Mouse (Mus musculus): ENCODE results near the gene Olfr802.

Gene Olfr802

GRCm38 (mm10) chr10:129688069-129688468, at the start of gene Olfr802:
Gene Olfr802 (minus strand): TSS chr10:129688169.
- no peak for DNase-seq (ENCODE audit: low spot score in 2 of 2)

- no peak for DNase-seq (ENCODE audit: low spot score in 2 of 2)
These were observed 41.3 kb upstream of the Olfr802 start, which contains the start of gene Olfr805 for GRCm38 (mm10) chr10:129729275-129729674. Gene Olfr805 (minus strand): TSS chr10:129729375.

GRCm38 (mm10) chr10:129702910-129703309, 14.9 kb upstream of the Olfr802 start, which contains the start of gene Olfr804:
Gene Olfr804 (plus strand): TSS chr10:129703210.
- no peak for DNase-seq (ENCODE audit: low spot score in 2 of 2)

- DNase-seq (ENCODE audit: low spot score in 2 of 2), result no peak
These were observed 6.2 kb upstream of the Olfr802 start, which contains the start of gene Olfr803 for GRCm38 (mm10) chr10:129694186-129694585. Gene Olfr803 (minus strand): TSS chr10:129694286.

- no peak for DNase-seq (ENCODE audit: low spot score in 2 of 2)
These were observed 14.2 kb downstream of the Olfr802 start, which contains the start of gene Olfr801 for GRCm38 (mm10) chr10:129673765-129674164. Gene Olfr801 (minus strand): TSS chr10:129673865.

GRCm38 (mm10) chr10:129657394-129657793, 30.6 kb downstream of the Olfr802 start, which contains the start of gene Olfr800:
Gene Olfr800 (plus strand): TSS chr10:129657694.
- DNase-seq (ENCODE audit: low spot score in 2 of 2), result no peak

GRCm38 (mm10) chr10:129651763-129652162, 36.2 kb downstream of the Olfr802 start:
- no peak for DNase-seq (ENCODE audit: low spot score in 2 of 2)

- DNase-seq (ENCODE audit: low spot score in 2 of 2), result no peak
These were observed 50.8 kb downstream of the Olfr802 start, which contains the start of gene Olfr799 for GRCm38 (mm10) chr10:129637184-129637583. Gene Olfr799 (plus strand): TSS chr10:129637484.

GRCm38 (mm10) chr10:129627834-129628233, 60.1 kb downstream of the Olfr802 start, which contains the start of gene Olfr798:
Gene Olfr798 (minus strand): TSS chr10:129627934.
- DNase-seq (ENCODE audit: low spot score in 2 of 2), result no peak
